Mouse (Mus musculus): Measurements from ENCODE around the gene Nek6. TPM values are rescaled to one million over a fixed set of nuclear protein-coding genes. Genes with fewer than 3 reads are reported as not detected.

Gene Nek6
- polyA plus RNA-seq, 1 experiment, result 173 TPM

GRCm38 (mm10) chr2:38529582-38530152, 18.2 kb downstream of the Nek6 start:
- WGBS, result 50% methylated on average over 14 of the region's 14 CpGs
- no peaks in the 10 kb centered on the region for H3K27me3 ChIP-seq (ENCODE audit: control insufficient read depth, insufficient read depth, low read length)
- H3K4me1 ChIP-seq (ENCODE audit: control insufficient read depth, insufficient read depth, insufficient read length, low read length), result peaks cover 50% of the 10 kb centered on the region; the same call in 1 of the 2 replicates
- H3K27ac ChIP-seq (ENCODE audit: insufficient read depth, low read depth, low read length), result no peak overlapping the region; the same call in 1 of the 2 replicates
- no peak overlapping the region for H3K4me3 ChIP-seq (ENCODE audit: low read depth, low read length)
- no peak for TF ChIP-seq POLR2A (IDR thresholded peaks at IDR 0.05; ENCODE audit: low read depth, low read length)
- 0 out of 2 replicates have a peak, but pooled peaks cover 1% of the 10 kb centered on the region for H3K36me3 ChIP-seq (ENCODE audit: control insufficient read depth, insufficient read depth, low read length)

GRCm38 (mm10) chr2:38530955-38531381, 19.5 kb downstream of the Nek6 start:
- Histone ChIP-seq H3K4me3 (ENCODE audit: low read depth, low read length) (no peak overlapping the region), H3K4me1 (ENCODE audit: control insufficient read depth, insufficient read depth, insufficient read length, low read length) (peaks cover 58% of the 10 kb centered on the region), H3K27ac (ENCODE audit: insufficient read depth, low read depth, low read length) (peak overlapping the region; percentile 77), H3K36me3 (ENCODE audit: control insufficient read depth, insufficient read depth, low read length) (no peaks in the 10 kb centered on the region), H3K27me3 (ENCODE audit: control insufficient read depth, insufficient read depth, low read length) (no peaks in the 10 kb centered on the region)
- 6% methylated on average over 6 of the region's 6 CpGs for WGBS
- no peak; the same call in 1 of the 2 replicates for TF ChIP-seq POLR2A (IDR thresholded peaks at IDR 0.05; ENCODE audit: low read depth, low read length)
- no peak for TF ChIP-seq CTCF (IDR thresholded peaks at IDR 0.05; ENCODE audit: extremely low read depth, insufficient read length, insufficient replicate concordance, low read depth, low read length)

GRCm38 (mm10) chr2:38533322-38533721, 21.9 kb downstream of the Nek6 start:
- H3K4me3 ChIP-seq (ENCODE audit: low read depth, low read length), result no peak overlapping the region
- H3K27me3 ChIP-seq (ENCODE audit: control insufficient read depth, insufficient read depth, low read length), result no peaks in the 10 kb centered on the region
- WGBS, result 14% methylated on average over 6 of the region's 6 CpGs
- H3K4me1 ChIP-seq (ENCODE audit: control insufficient read depth, insufficient read depth, insufficient read length, low read length), result peaks cover 71% of the 10 kb centered on the region
- H3K27ac ChIP-seq (ENCODE audit: insufficient read depth, low read depth, low read length), result peak overlapping the region; percentile 85
- H3K36me3 ChIP-seq (ENCODE audit: control insufficient read depth, insufficient read depth, low read length), result no peaks in the 10 kb centered on the region
- TF ChIP-seq CTCF (IDR thresholded peaks at IDR 0.05; ENCODE audit: extremely low read depth, insufficient read length, insufficient replicate concordance, low read depth, low read length) (no peak), POLR2A (IDR thresholded peaks at IDR 0.05; ENCODE audit: low read depth, low read length) (no peak)

GRCm38 (mm10) chr2:38533767-38534166, 22.3 kb downstream of the Nek6 start:
- no peaks in the 10 kb centered on the region for H3K36me3 ChIP-seq (ENCODE audit: control insufficient read depth, insufficient read depth, low read length)
- no peaks in the 10 kb centered on the region for H3K27me3 ChIP-seq (ENCODE audit: control insufficient read depth, insufficient read depth, low read length)
- 26% methylated on average over 6 of the region's 6 CpGs for WGBS
- TF ChIP-seq CTCF (IDR thresholded peaks at IDR 0.05; ENCODE audit: extremely low read depth, insufficient read length, insufficient replicate concordance, low read depth, low read length) (no peak), POLR2A (IDR thresholded peaks at IDR 0.05; ENCODE audit: low read depth, low read length) (no peak)
- H3K4me3 ChIP-seq (ENCODE audit: low read depth, low read length), result no peak overlapping the region
- peak overlapping the region; percentile 85 for H3K27ac ChIP-seq (ENCODE audit: insufficient read depth, low read depth, low read length)
- H3K4me1 ChIP-seq (ENCODE audit: control insufficient read depth, insufficient read depth, insufficient read length, low read length), result peaks cover 75% of the 10 kb centered on the region

GRCm38 (mm10) chr2:38534241-38534940, 22.9 kb downstream of the Nek6 start:
- TF ChIP-seq CTCF (IDR thresholded peaks at IDR 0.05; ENCODE audit: extremely low read depth, insufficient read length, insufficient replicate concordance, low read depth, low read length), result no peak
- TF ChIP-seq POLR2A (IDR thresholded peaks at IDR 0.05; ENCODE audit: low read depth, low read length), result no peak
- H3K36me3 ChIP-seq (ENCODE audit: control insufficient read depth, insufficient read depth, low read length), result no peaks in the 10 kb centered on the region
- H3K27ac ChIP-seq (ENCODE audit: insufficient read depth, low read depth, low read length), result peak overlapping the region; percentile 85
- H3K27me3 ChIP-seq (ENCODE audit: control insufficient read depth, insufficient read depth, low read length), result no peaks in the 10 kb centered on the region
- 49% methylated on average over 5 of the region's 5 CpGs for WGBS
- H3K4me3 ChIP-seq (ENCODE audit: low read depth, low read length), result no peak overlapping the region
- H3K4me1 ChIP-seq (ENCODE audit: control insufficient read depth, insufficient read depth, insufficient read length, low read length), result peaks cover 81% of the 10 kb centered on the region

GRCm38 (mm10) chr2:38535051-38535450, 23.6 kb downstream of the Nek6 start:
- H3K27me3 ChIP-seq (ENCODE audit: control insufficient read depth, insufficient read depth, low read length), result no peaks in the 10 kb centered on the region
- H3K27ac ChIP-seq (ENCODE audit: insufficient read depth, low read depth, low read length), result peak overlapping the region; percentile 85
- peaks cover 83% of the 10 kb centered on the region for H3K4me1 ChIP-seq (ENCODE audit: control insufficient read depth, insufficient read depth, insufficient read length, low read length)
- no peaks in the 10 kb centered on the region for H3K36me3 ChIP-seq (ENCODE audit: control insufficient read depth, insufficient read depth, low read length)
- no peak overlapping the region for H3K4me3 ChIP-seq (ENCODE audit: low read depth, low read length)
- 77% methylated on average over 8 of the region's 8 CpGs for WGBS
- no peak for TF ChIP-seq CTCF (IDR thresholded peaks at IDR 0.05; ENCODE audit: extremely low read depth, insufficient read length, insufficient replicate concordance, low read depth, low read length)
- TF ChIP-seq POLR2A (IDR thresholded peaks at IDR 0.05; ENCODE audit: low read depth, low read length), result no peak

GRCm38 (mm10) chr2:38535521-38536220, 24.2 kb downstream of the Nek6 start:
- Histone ChIP-seq H3K27ac (ENCODE audit: insufficient read depth, low read depth, low read length) (peak overlapping the region; percentile 36), H3K27me3 (ENCODE audit: control insufficient read depth, insufficient read depth, low read length) (no peaks in the 10 kb centered on the region), H3K4me1 (ENCODE audit: control insufficient read depth, insufficient read depth, insufficient read length, low read length) (peaks cover 83% of the 10 kb centered on the region), H3K36me3 (ENCODE audit: control insufficient read depth, insufficient read depth, low read length) (no peaks in the 10 kb centered on the region), H3K4me3 (ENCODE audit: low read depth, low read length) (no peak overlapping the region)
- TF ChIP-seq CTCF (IDR thresholded peaks at IDR 0.05; ENCODE audit: extremely low read depth, insufficient read length, insufficient replicate concordance, low read depth, low read length), result no peak
- no peak for TF ChIP-seq POLR2A (IDR thresholded peaks at IDR 0.05; ENCODE audit: low read depth, low read length)
- 47% methylated on average over 14 of the region's 14 CpGs for WGBS
